ENCODE assay signal across 29 mouse cellular contexts in genomic region chr2:171638931-171639330, GRCm38 (mm10).
DNase-seq lines count a peak whose midpoint lies in the region; ATAC-seq and TF ChIP-seq lines count a peak whose summit lies in the region.
"Had no signal": no experiment of that assay in that cellular context is flagged by ENCODE, and none has a peak within 500 bp of the region (broad histone marks: within the 10 kb centered on the region; RNA-seq: fewer than 3 reads in every experiment).

No protein-coding gene starts in this region.

- no peak overlapping the region for H3K4me3 ChIP-seq in liver, postnatal 0 days (ENCODE audit: low read depth, low read length)
- H3K4me3 ChIP-seq in testis, adult 2 months (ENCODE audit: control insufficient read depth, low read depth, low read length) = peak overlapping the region; percentile 66; the same call in 1 of the 2 replicates
- H3K4me3 ChIP-seq: forebrain, embryonic 10.5 days; forebrain, embryonic 13.5 days; heart, embryonic 10.5 days; heart, embryonic 13.5 days had no signal

- H3K9me3 ChIP-seq in liver, postnatal 0 days (ENCODE audit: low read length) = no peaks in the 10 kb centered on the region
- H3K9me3 ChIP-seq: forebrain, embryonic 10.5 days; forebrain, embryonic 13.5 days; heart, embryonic 10.5 days; heart, embryonic 13.5 days had no signal

- TF ChIP-seq EP300 in liver, postnatal 0 days (IDR thresholded peaks at IDR 0.05; ENCODE audit: low read depth) = no peak

- TF ChIP-seq POLR2A in testis, adult 2 months (IDR thresholded peaks at IDR 0.05; ENCODE audit: control insufficient read depth, low read depth, low read length) = peak; percentile 72; the same call in 1 of the 2 replicates

- H3K27ac ChIP-seq in liver, postnatal 0 days (ENCODE audit: low read depth) = no peak overlapping the region
- no peak overlapping the region for H3K27ac ChIP-seq in testis, adult 2 months (ENCODE audit: control insufficient read depth, insufficient read depth, low read depth, low read length)
- H3K27ac ChIP-seq: forebrain, embryonic 10.5 days; forebrain, embryonic 13.5 days; heart, embryonic 10.5 days; heart, embryonic 13.5 days; hindbrain, embryonic 14.5 days; hindbrain, postnatal 0 days had no signal

- TF ChIP-seq CTCF in liver, postnatal 0 days (IDR thresholded peaks at IDR 0.05; ENCODE audit: low read depth) = no peak
- no peak for TF ChIP-seq CTCF in testis, adult 2 months (IDR thresholded peaks at IDR 0.05; ENCODE audit: control insufficient read depth, insufficient read depth, insufficient replicate concordance, low read depth, low read length)

- no peaks in the 10 kb centered on the region for H3K4me1 ChIP-seq in liver, postnatal 0 days (ENCODE audit: insufficient read depth)
- peaks cover 2% of the 10 kb centered on the region; the same call in 1 of the 2 replicates for H3K4me1 ChIP-seq in testis, adult 2 months (ENCODE audit: control insufficient read depth, insufficient read depth, low read length)
- H3K4me1 ChIP-seq: forebrain, embryonic 13.5 days had no signal

- WGBS in liver, postnatal 0 days (ENCODE audit: insufficient replicate concordance) = 82% methylated on average over 6 of the region's 6 CpGs

- no peak overlapping the region for H3K9ac ChIP-seq in liver, postnatal 0 days (replicated peaks)
- H3K9ac ChIP-seq: forebrain, embryonic 13.5 days; heart, embryonic 13.5 days; hindbrain, embryonic 14.5 days had no signal

- no peak overlapping the region for H3K4me2 ChIP-seq in liver, postnatal 0 days (ENCODE audit: low read depth, low read length)
- H3K4me2 ChIP-seq: forebrain, embryonic 13.5 days; heart, embryonic 13.5 days; hindbrain, embryonic 14.5 days had no signal

- ATAC-seq in liver, postnatal 0 days = no peak
- ATAC-seq: activated CD4-positive, CD25-positive, alpha-beta regulatory T cell, adult 4 months; forebrain, embryonic 13.5 days; forebrain, embryonic 16.5 days; hindbrain, postnatal 0 days; inflammation-experienced regulatory T-cells, adult 6 months; Patski had no signal

- no peaks in the 10 kb centered on the region for H3K36me3 ChIP-seq in liver, postnatal 0 days (replicated peaks; ENCODE audit: insufficient read depth, low read length)
- H3K36me3 ChIP-seq in testis, adult 2 months (ENCODE audit: control insufficient read depth, insufficient read depth, low read length) = no peaks in the 10 kb centered on the region
- H3K36me3 ChIP-seq: forebrain, embryonic 10.5 days; G1E; heart, embryonic 10.5 days; heart, embryonic 13.5 days had no signal

- DNase-seq in liver (peak; percentile 5), R1 (ENCODE audit: low read depth, low spot score) (peak; percentile 77)
- DNase-seq in liver, postnatal 0 days = no peak
- no peak for DNase-seq in testis, postnatal 14 days (ENCODE audit: low spot score)
- no peak for DNase-seq in cerebellum, adult 8-10 months
- DNase-seq in urinary bladder, postnatal 25 days (ENCODE audit: low spot score) = no peak
- DNase-seq: adrenal gland, adult 8-10 months; adrenal gland, postnatal 25 days; B cell, adult 2 months; cerebellum, adult 11-12 months; cerebellum, adult 9-10 months; cerebellum, postnatal 14 days; gastrocnemius, postnatal 10 days; heart, adult 18-20 months; heart, postnatal 14 days; heart, postnatal 4 days had no signal

- no peaks in the 10 kb centered on the region for H3K27me3 ChIP-seq in liver, postnatal 0 days (ENCODE audit: insufficient read depth, low read length)
- H3K27me3 ChIP-seq in testis, adult 2 months (ENCODE audit: control insufficient read depth, insufficient read depth, low read length) = no peaks in the 10 kb centered on the region
- H3K27me3 ChIP-seq: CH12.LX; forebrain, embryonic 13.5 days; heart, embryonic 13.5 days; Patski had no signal

Comparison
In these comparisons a context has a peak if more than half of its experiments do, and no peak if none do; other contexts are left out.
1. DNase-seq: peak in liver (single experiment) and R1 (single experiment); none in liver, postnatal 0 days (single experiment), testis, postnatal 14 days (single experiment), cerebellum, adult 8-10 months (single experiment) and urinary bladder, postnatal 25 days (single experiment).